Mouse (Mus musculus): ENCODE results near the gene Olfr512.

Olfr512 gene

DNA sequence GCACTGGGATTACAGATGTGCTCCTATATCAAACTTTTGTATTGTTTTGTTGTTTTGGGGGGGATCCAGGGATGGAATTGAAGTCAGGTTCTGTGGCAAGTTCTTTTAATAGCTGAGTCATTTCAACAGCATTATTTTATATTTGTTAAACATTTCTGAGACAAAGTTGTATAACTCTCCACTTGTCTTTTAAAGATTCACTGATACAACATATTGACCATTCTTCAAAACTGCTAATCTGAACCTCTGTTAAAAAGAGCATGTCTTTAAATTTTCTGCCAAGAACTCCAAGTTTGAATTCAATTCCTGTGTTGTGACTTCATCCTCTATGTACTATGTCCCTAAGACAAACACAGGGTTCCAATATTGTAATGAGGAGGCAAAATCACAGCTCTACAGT lies at the start of gene Olfr512:
Olfr512 (plus strand) TSS at position 301 of the 400 bp plus-strand sequence.
- DNase-seq (ENCODE audit: low spot score): no peak

DNA sequence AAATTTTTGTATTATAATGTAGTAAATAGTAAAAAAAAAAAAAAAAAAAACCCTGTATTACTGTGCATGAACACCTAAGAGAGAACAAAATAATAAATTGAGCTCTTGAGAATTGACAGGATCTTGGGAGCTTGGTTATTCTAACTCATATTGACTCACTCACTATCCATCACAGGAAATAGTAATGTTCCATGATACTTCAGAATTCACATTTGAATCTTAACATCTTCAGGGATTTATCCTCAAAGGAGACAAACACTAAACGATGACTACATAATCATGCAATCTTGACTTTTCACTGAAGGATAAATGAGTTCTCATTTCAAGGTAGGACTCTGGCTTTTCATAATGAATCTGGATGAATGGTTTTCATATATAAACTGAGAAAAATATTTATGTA lies 47.0 kb upstream of the Olfr512 start, which contains the start of gene Olfr510:
Olfr510 (plus strand) TSS at position 301 of the 400 bp plus-strand sequence.
- DNase-seq (ENCODE audit: low spot score): no peak

DNA sequence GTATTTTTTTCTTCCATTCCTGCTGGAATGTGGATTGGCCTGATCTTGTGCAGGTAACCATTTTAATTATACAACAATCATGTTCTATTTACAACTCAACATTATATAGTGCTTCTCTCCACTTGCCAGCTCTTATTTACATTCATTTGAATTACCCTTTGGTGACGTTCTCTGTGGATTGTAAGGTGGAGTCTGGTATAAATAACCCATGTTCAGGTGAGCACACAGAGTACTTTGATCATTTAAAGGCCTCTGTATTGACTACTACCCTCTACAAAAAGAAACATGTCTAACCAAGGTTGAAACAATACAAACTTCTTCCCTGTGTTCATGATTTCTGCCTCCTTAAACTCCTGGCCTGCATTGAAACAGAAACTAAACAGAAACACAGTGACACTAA lies 42.1 kb upstream of the Olfr512 start:
- DNase-seq (ENCODE audit: low spot score): no peak

DNA sequence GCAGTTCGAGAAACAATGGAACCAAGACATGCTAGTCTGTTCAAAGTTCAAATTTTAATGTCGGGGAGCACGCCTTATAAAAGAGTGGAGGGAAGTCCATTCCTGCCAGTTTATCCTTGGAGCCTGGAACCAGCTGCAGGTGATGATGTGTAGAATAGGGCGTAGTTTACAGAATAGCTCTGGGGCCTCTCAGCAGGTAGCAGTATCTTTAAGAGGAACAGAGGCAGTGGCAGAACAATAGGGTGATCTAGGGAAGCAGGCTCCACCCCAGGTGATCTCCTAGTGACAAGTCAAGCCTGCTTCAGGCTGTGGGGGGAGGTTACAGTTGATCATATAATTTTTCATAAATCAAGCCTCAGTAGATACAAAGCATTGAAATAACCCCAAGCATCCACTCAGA lies 34.2 kb upstream of the Olfr512 start:
- no peak for DNase-seq (ENCODE audit: low spot score)

DNA sequence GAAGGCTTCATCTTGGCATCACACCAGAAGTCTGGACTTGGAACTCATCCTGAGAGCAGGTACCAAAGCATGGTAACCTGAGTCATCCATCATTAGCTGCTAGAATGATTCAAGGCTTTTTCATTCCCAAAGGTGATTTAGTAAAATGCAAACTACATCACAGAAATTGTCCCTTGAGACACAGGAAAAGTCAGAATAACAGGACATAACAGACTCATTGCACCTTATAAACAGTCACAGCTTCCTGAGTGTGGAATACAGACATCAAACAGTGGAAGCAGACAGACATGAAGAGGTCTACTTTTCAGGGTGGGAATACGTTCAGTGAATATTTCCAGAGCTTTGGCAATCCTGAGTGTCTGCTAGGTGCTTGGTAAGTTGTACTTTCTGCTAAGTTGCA lies 37.6 kb downstream of the Olfr512 start, which contains the start of gene Olfr513:
Olfr513 (plus strand) TSS at position 301 of the 400 bp plus-strand sequence.
- DNase-seq (ENCODE audit: low spot score): no peak

DNA sequence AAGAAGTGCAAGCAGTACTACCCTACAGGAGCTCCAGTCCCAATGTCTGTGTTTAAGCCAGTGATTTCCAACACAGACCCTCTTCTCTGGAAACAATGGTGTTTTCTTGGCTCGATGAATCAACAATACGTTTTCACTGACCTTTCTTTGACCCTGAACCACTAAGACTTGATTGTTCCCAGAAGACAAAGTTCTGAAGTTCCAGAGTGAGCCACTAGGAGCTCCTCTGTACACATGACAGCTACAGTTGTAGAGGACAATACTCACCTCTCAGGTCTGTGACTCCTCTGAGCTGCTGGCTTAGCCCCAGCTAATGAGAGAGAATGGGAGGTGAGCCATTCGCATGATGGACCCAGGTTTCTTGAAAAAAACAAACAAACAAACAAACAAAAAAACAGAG lies 47.3 kb downstream of the Olfr512 start:
- no peak for DNase-seq (ENCODE audit: low spot score)
